Mouse (Mus musculus) kidney, postnatal 36 days (tissue): ENCODE results near the gene Vwa8.
A peak's percentile ranks its signal among the peaks of the same experiment; 100 is the strongest.

Source experiments
- DNase-seq, 2 experiments: peaks; one replicate each; pipeline ENCODE4 v3.0.0; 2021 to 2022; ENCODE audit warnings: mixed read lengths in 2 of 2

Gene Vwa8

GRCm38 (mm10) chr14:79144278-79145224 lies 295.7 kb downstream of the Vwa8 start:
- no peak for DNase-seq

- no peak for DNase-seq
Measured at GRCm38 (mm10) chr14:79151711-79152110, 302.9 kb downstream of the Vwa8 start.

- DNase-seq, result peak in 1 of 2 experiments; percentile 33
Measured at GRCm38 (mm10) chr14:79153896-79154295, 305.0 kb downstream of the Vwa8 start.

GRCm38 (mm10) chr14:79154961-79155360 lies 306.1 kb downstream of the Vwa8 start:
- no peak for DNase-seq

- no peak for DNase-seq
Measured at GRCm38 (mm10) chr14:79156526-79157411, 307.9 kb downstream of the Vwa8 start.

GRCm38 (mm10) chr14:79157451-79158218 lies 308.8 kb downstream of the Vwa8 start:
- DNase-seq, result peak; percentile 77 to 81

GRCm38 (mm10) chr14:79158219-79158521 lies 309.3 kb downstream of the Vwa8 start:
- no peak for DNase-seq

- no peak for DNase-seq
Measured at GRCm38 (mm10) chr14:79158673-79159200, 309.9 kb downstream of the Vwa8 start.

GRCm38 (mm10) chr14:79159451-79159850 lies 310.6 kb downstream of the Vwa8 start:
- no peak for DNase-seq

- no peak for DNase-seq
Measured at GRCm38 (mm10) chr14:79160486-79160885, 311.6 kb downstream of the Vwa8 start.

- DNase-seq, result no peak
Measured at GRCm38 (mm10) chr14:79160966-79161365, 312.1 kb downstream of the Vwa8 start.

GRCm38 (mm10) chr14:79161741-79162140 lies 312.9 kb downstream of the Vwa8 start:
- no peak for DNase-seq

GRCm38 (mm10) chr14:79162678-79163077 lies 313.8 kb downstream of the Vwa8 start:
- no peak for DNase-seq

GRCm38 (mm10) chr14:79164334-79164733 lies 315.5 kb downstream of the Vwa8 start:
- peak; percentile 62 to 79 for DNase-seq

GRCm38 (mm10) chr14:79164925-79165324 lies 316.1 kb downstream of the Vwa8 start:
- peak in 1 of 2 experiments; percentile 52 for DNase-seq

GRCm38 (mm10) chr14:79174526-79174925 lies 325.7 kb downstream of the Vwa8 start:
- no peak for DNase-seq

- DNase-seq, result no peak
Measured at GRCm38 (mm10) chr14:79177754-79178153, 328.9 kb downstream of the Vwa8 start.

- no peak for DNase-seq
Measured at GRCm38 (mm10) chr14:79178247-79178646, 329.4 kb downstream of the Vwa8 start.

- peak in 1 of 2 experiments; percentile 44 for DNase-seq
Measured at GRCm38 (mm10) chr14:79180078-79180730, 331.4 kb downstream of the Vwa8 start.

- DNase-seq, result no peak
Measured at GRCm38 (mm10) chr14:79181748-79182147, 332.9 kb downstream of the Vwa8 start.

- no peak for DNase-seq
Measured at GRCm38 (mm10) chr14:79182801-79183200, 333.9 kb downstream of the Vwa8 start.

- DNase-seq, result peak; percentile 26
Measured at GRCm38 (mm10) chr14:79183261-79183660, 334.4 kb downstream of the Vwa8 start.
